Mouse (Mus musculus): Measurements from ENCODE around the gene Ifna7. TPM values are rescaled to one million over a fixed set of nuclear protein-coding genes. Genes with fewer than 3 reads are reported as not detected.
"Not testable (repeated sequence)": the region's sequence is repeated elsewhere in the genome, so short reads cannot be mapped to it uniquely, and the experiment has no call there.

Gene Ifna7
- polyA plus RNA-seq, 1 experiment: not detected

DNA sequence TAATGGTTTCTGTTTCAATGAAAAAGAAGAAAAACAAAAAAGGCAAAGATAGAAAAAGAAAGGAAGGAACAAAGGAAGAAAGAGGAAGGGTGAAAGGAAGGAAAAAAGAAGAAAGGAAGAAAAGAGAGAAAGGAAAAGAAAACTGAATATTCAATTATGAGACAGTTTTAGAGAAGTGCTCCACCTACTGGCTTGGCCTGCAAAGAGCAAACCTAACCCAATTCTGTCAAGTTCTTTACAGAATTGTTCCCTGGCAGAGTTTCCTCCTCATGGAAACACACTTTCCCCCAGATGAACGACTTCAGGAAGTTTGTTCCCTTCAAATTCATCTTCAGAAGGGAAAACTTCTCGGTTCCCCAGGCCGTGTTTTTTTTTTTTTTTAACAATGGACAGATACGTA lies 7.0 kb downstream of the Ifna7 start:
- Histone ChIP-seq H3K4me3 (ENCODE audit: control insufficient read depth, insufficient read depth, low read length) (no peak overlapping the region), H3K27ac (ENCODE audit: control insufficient read depth, insufficient read depth, low read length) (no peak overlapping the region), H3K27me3 (ENCODE audit: control insufficient read depth, insufficient read depth, low read length) (no peaks in the 10 kb centered on the region), H3K4me1 (replicated peaks; ENCODE audit: control insufficient read depth, insufficient read depth, low read length) (no peaks in the 10 kb centered on the region), H3K36me3 (ENCODE audit: control insufficient read depth, insufficient read depth, low read length) (no peaks in the 10 kb centered on the region)
- TF ChIP-seq POLR2A (IDR thresholded peaks at IDR 0.05; ENCODE audit: control insufficient read depth, extremely low read depth, insufficient read depth, low read length, poor library complexity) (no peak), CTCF (IDR thresholded peaks at IDR 0.05; ENCODE audit: borderline replicate concordance, control insufficient read depth, extremely low read depth, insufficient read depth, low read length, poor library complexity) (no peak)
- 29% methylated on average over 4 of the region's 4 CpGs for WGBS
- peak; percentile 17 for DNase-seq

DNA sequence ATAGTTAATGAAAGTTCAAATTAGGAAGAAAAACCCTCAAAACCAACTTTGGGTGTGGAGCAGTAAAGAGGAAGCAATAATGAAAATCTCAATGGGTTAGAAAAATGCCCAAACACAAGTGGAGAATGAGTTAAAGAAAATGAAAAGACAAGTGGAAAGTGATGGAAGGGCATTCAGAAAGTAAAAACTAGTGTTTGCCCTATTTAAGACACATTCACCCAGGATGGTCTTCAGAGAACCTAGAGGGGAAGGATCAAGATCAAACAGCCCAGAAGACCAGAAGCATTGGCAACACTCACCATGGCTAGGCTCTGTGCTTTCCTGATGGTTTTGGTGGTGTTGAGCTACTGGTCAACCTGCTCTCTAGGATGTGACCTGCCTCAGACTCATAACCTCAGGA lies 11.1 kb downstream of the Ifna7 start, which contains the start of gene Ifna6:
Ifna6 (plus strand) TSS at position 301 of the 400 bp plus-strand sequence.
- not testable (repeated sequence) for H3K27me3 ChIP-seq (ENCODE audit: control insufficient read depth, insufficient read depth, low read length); H3K27ac ChIP-seq (ENCODE audit: control insufficient read depth, insufficient read depth, low read length); H3K4me3 ChIP-seq (ENCODE audit: control insufficient read depth, insufficient read depth, low read length)

DNA sequence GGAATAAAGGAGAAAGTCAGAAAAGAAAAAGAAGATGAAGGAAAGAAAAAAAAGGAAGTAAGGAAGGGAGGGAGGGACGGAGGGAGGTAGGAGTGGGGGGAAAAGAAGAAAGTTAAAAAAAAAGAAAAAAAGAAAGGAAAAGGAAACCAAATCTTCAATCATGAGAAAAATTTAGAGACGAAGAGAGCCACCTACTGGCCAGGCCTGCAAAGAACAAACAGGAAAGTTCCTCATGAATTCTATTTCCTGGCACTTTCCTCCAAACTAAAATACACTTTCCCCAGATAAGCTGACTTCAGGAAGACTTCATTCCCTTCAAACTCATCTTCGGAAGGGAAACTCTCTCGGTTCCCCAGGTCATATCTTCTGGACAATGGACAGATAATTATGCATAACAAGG lies 14.5 kb downstream of the Ifna7 start:
- no peak for TF ChIP-seq CTCF (IDR thresholded peaks at IDR 0.05; ENCODE audit: borderline replicate concordance, control insufficient read depth, extremely low read depth, insufficient read depth, low read length, poor library complexity)
- TF ChIP-seq POLR2A (IDR thresholded peaks at IDR 0.05; ENCODE audit: control insufficient read depth, extremely low read depth, insufficient read depth, low read length, poor library complexity): no peak
- H3K27ac ChIP-seq (ENCODE audit: control insufficient read depth, insufficient read depth, low read length): no peak overlapping the region
- peak; percentile 54 for DNase-seq

More for the DNA sequence above, 11.1 kb downstream of the Ifna7 start, which contains the start of gene Ifna6:
- not testable (repeated sequence) for DNase-seq; H3K4me1 ChIP-seq (replicated peaks; ENCODE audit: control insufficient read depth, insufficient read depth, low read length); H3K36me3 ChIP-seq (ENCODE audit: control insufficient read depth, insufficient read depth, low read length)

DNA sequence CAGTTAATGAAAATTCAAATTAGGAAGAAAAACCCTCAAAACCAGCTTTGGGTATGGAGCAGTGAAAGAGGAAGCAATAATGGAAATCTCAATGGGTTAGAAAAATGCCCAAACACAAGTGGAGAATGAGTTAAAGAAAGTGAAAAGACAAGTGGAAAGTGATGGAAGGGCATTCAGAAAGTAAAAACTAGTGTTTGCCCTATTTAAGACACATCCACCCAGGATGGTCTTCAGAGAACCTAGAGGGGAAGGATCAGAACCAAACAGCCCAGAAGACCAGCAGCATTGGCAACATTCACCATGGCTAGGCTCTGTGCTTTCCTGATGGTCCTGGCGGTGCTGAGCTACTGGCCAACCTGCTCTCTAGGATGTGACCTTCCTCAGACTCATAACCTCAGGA lies 19.2 kb downstream of the Ifna7 start, which contains the start of gene Ifna5:
Ifna5 (plus strand) TSS at position 301 of the 400 bp plus-strand sequence.
- not testable (repeated sequence) for H3K4me3 ChIP-seq (ENCODE audit: control insufficient read depth, insufficient read depth, low read length); H3K27ac ChIP-seq (ENCODE audit: control insufficient read depth, insufficient read depth, low read length); H3K36me3 ChIP-seq (ENCODE audit: control insufficient read depth, insufficient read depth, low read length); DNase-seq; H3K4me1 ChIP-seq (replicated peaks; ENCODE audit: control insufficient read depth, insufficient read depth, low read length); H3K27me3 ChIP-seq (ENCODE audit: control insufficient read depth, insufficient read depth, low read length)
- 79% methylated on average over 1 of the region's 1 CpGs for WGBS

More for the DNA sequence above, 14.5 kb downstream of the Ifna7 start:
- H3K36me3 ChIP-seq (ENCODE audit: control insufficient read depth, insufficient read depth, low read length): no peaks in the 10 kb centered on the region
- H3K27me3 ChIP-seq (ENCODE audit: control insufficient read depth, insufficient read depth, low read length): no peaks in the 10 kb centered on the region
- H3K4me3 ChIP-seq (ENCODE audit: control insufficient read depth, insufficient read depth, low read length): no peak overlapping the region
- WGBS: 36% methylated on average over 4 of the region's 4 CpGs
- H3K4me1 ChIP-seq (replicated peaks; ENCODE audit: control insufficient read depth, insufficient read depth, low read length): no peaks in the 10 kb centered on the region

DNA sequence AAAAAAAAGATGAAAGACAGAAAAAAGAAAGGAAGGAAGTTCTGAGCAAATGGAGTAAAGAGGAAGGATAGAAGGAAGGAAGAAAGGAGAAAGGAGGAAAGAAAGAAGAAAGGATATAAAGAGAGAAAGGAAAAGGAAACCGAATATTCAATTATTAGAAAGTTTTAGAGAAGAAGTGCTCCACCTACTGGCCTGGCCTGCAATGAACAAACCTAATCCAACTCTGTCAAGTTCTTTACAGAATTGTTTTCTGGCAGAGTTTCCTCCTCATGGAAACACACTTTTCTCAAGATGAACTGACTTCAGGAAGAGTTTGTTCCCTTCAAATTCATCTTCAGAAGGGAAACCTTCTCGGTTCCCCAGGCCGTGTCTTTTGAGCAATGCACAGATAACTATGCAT lies 22.8 kb downstream of the Ifna7 start:
- no peaks in the 10 kb centered on the region for H3K27me3 ChIP-seq (ENCODE audit: control insufficient read depth, insufficient read depth, low read length)
- no peak overlapping the region for H3K4me3 ChIP-seq (ENCODE audit: control insufficient read depth, insufficient read depth, low read length)
- H3K4me1 ChIP-seq (replicated peaks; ENCODE audit: control insufficient read depth, insufficient read depth, low read length): no peaks in the 10 kb centered on the region
- WGBS: 45% methylated on average over 3 of the region's 3 CpGs
- peak; percentile 11 for DNase-seq
- TF ChIP-seq POLR2A (IDR thresholded peaks at IDR 0.05; ENCODE audit: control insufficient read depth, extremely low read depth, insufficient read depth, low read length, poor library complexity) (no peak), CTCF (IDR thresholded peaks at IDR 0.05; ENCODE audit: borderline replicate concordance, control insufficient read depth, extremely low read depth, insufficient read depth, low read length, poor library complexity) (no peak)
- H3K36me3 ChIP-seq (ENCODE audit: control insufficient read depth, insufficient read depth, low read length): no peaks in the 10 kb centered on the region
- H3K27ac ChIP-seq (ENCODE audit: control insufficient read depth, insufficient read depth, low read length): no peak overlapping the region

DNA sequence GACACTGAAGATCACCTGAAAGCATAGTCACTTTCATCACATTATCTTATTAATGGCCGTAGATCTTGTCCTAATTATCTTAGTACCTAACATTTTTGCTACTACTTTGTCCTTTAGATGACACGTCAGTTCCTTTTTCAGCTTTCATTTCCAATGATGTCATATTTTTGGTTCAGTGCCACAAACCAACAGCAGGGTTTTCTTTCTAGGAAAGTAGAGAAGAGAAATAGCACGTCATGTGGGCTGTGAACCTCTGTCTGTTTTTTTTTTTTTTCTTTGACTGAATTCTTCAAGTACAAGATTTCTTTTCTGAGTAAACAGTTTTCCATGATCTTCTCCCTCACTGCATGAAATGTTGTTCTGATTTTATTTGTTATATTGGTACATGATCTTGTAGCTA lies 24.0 kb downstream of the Ifna7 start:
- H3K4me1 ChIP-seq (replicated peaks; ENCODE audit: control insufficient read depth, insufficient read depth, low read length): no peaks in the 10 kb centered on the region
- H3K27ac ChIP-seq (ENCODE audit: control insufficient read depth, insufficient read depth, low read length): no peak overlapping the region
- H3K27me3 ChIP-seq (ENCODE audit: control insufficient read depth, insufficient read depth, low read length): no peaks in the 10 kb centered on the region
- TF ChIP-seq CTCF (IDR thresholded peaks at IDR 0.05; ENCODE audit: borderline replicate concordance, control insufficient read depth, extremely low read depth, insufficient read depth, low read length, poor library complexity) (no peak), POLR2A (IDR thresholded peaks at IDR 0.05; ENCODE audit: control insufficient read depth, extremely low read depth, insufficient read depth, low read length, poor library complexity) (no peak)
- WGBS: 44% methylated on average over 3 of the region's 3 CpGs
- DNase-seq: no peak
- H3K4me3 ChIP-seq (ENCODE audit: control insufficient read depth, insufficient read depth, low read length): no peak overlapping the region
- no peaks in the 10 kb centered on the region for H3K36me3 ChIP-seq (ENCODE audit: control insufficient read depth, insufficient read depth, low read length)

DNA sequence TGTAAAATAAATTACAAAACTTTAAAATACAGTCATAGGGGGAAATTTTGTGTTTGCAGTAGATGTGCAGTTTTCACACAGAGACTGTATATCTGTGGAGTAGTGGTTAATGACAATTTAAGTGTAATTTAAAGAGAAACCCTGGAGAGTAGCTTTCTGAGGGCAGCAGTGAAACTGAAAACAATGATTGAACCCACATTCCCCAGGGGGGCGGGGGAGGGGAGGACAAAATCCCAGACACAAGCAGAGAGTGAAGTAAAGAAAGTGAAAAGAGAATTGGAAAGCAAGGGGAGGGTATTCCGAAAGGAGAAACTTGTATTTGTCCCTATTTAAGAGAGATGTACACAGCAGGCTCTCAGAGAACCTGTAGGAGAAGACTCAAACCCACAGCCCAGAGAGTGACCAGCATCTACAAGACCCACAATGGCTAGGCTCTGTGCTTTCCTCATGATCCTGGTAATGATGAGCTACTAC lies 25.4 kb downstream of the Ifna7 start, which contains the start of gene Ifna4:
Ifna4 (plus strand) TSS at position 424 of the 474 bp plus-strand sequence.
- H3K4me1 ChIP-seq (replicated peaks; ENCODE audit: control insufficient read depth, insufficient read depth, low read length): no peaks in the 10 kb centered on the region
- no peaks in the 10 kb centered on the region for H3K36me3 ChIP-seq (ENCODE audit: control insufficient read depth, insufficient read depth, low read length)
- no peak for DNase-seq
- H3K27me3 ChIP-seq (ENCODE audit: control insufficient read depth, insufficient read depth, low read length): no peaks in the 10 kb centered on the region
- no peak within 1 kb of the TSS for H3K27ac ChIP-seq (ENCODE audit: control insufficient read depth, insufficient read depth, low read length)
- H3K4me3 ChIP-seq (ENCODE audit: control insufficient read depth, insufficient read depth, low read length): no peak within 1 kb of the TSS
- no peak for TF ChIP-seq POLR2A (IDR thresholded peaks at IDR 0.05; ENCODE audit: control insufficient read depth, extremely low read depth, insufficient read depth, low read length, poor library complexity)
- no peak for TF ChIP-seq CTCF (IDR thresholded peaks at IDR 0.05; ENCODE audit: borderline replicate concordance, control insufficient read depth, extremely low read depth, insufficient read depth, low read length, poor library complexity)
- WGBS: 89% methylated on average over 2 of the region's 2 CpGs

Measured in thymus, adult 2 months (tissue).